Mouse (Mus musculus): ENCODE data around the gene Igf2bp3.

Gene Igf2bp3

GRCm38 (mm10) chr6:49057053-49058021 is 157.4 kb downstream of the Igf2bp3 start:
- peak; percentile 38 for DNase-seq

GRCm38 (mm10) chr6:49056009-49056408 is 158.7 kb downstream of the Igf2bp3 start:
- no peak for DNase-seq

DNA sequence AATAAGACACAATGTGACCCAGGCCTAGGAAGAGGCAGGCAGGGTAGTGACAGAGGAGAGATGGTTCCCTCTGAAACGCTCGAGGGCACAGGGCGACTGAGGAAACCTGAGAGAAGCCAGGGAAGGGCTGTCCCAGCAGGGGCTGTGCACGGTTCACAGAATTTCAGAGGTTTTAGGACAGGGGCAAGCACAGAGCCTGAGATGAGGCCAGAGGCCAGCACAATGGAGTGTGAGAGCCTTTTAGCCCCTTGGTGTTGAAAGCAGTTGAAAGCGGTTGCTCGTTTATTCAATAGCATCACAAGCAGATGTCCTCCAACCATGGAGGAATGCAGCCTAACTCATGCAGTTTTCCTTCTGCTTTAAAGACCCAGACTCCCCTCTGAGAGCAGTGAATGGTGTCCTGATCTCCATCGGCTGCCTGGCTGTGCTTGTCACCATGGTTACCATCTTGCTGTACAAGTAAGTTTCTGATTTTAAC is 159.5 kb downstream of the Igf2bp3 start:
- no peak for DNase-seq

DNA sequence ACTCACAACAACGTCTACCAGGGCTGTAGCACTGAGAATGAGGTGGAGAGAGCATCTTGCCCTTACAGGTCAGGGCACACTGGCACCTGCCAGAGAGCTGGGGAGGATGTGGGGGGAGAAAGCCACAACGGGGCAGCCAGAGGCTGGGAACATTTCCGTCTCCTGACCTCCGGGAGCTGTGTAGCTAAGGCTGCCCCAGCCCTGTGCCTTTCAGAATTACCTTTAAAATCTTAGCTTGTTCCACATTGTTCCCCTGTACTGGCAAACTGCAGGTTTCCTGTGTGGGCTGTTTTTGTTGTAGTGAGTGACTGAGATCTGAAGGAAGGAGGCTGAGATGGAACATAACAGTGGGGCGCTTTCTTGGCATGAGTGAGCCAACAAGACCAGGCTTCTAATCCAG is 162.6 kb downstream of the Igf2bp3 start:
- no peak for DNase-seq

- no peak for DNase-seq
Measured at GRCm38 (mm10) chr6:49050677-49051410, 163.9 kb downstream of the Igf2bp3 start.

GRCm38 (mm10) chr6:49048395-49048794 is 166.4 kb downstream of the Igf2bp3 start:
- DNase-seq = no peak

DNA sequence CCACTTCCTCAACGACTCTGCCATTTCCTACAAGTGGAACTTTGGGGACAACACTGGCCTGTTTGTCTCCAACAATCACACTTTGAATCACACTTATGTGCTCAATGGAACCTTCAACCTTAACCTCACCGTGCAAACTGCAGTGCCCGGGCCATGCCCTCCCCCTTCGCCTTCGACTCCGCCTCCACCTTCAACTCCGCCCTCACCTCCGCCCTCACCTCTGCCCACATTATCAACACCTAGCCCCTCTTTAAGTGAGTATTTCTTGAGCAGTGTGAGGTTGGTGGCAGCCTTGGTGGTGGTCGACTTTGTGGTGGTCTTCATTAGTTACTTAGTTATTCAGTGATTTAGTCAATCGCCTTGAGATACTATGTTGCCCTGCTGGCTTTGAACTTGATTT is 166.9 kb downstream of the Igf2bp3 start:
- DNase-seq = no peak

DNA sequence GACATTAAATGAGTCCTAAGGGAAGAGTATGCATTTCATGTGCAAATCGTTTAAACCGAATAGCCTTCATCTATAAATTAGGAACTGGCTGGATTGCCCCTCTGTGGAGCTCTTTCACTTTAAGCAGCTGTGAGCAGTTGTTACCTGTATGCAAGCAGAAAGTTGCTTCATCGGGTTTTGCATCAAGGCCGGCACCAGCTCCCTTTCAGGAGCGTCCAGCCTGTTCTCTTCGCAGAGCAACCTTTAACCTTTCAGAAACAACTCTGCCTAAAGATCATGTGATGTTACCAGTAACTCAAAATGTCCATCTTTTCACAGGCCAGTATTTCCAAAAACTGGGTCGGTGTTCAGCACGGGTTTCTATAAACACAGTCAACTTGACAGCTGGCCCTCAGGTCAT is 167.8 kb downstream of the Igf2bp3 start:
- DNase-seq = no peak

DNA sequence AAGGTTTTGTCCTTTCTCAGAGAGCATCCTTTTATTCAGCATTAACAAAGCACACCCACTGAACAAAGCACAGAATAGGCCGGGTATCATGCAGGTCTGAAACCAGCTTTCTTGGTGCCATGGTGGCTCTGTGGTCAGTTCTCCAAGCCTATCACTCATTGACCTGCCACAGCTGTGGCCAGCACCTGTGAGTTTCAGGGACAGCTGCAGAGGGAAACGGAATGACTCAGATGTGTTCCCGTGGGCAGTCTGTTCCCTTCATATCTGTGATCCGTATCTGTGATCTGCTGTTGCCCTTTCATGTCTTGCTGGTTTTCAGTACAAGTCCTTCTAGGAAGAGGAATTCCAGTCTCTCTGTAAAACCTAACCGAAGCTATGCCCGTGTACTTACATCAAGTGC is 168.3 kb downstream of the Igf2bp3 start:
- no peak for DNase-seq

DNA sequence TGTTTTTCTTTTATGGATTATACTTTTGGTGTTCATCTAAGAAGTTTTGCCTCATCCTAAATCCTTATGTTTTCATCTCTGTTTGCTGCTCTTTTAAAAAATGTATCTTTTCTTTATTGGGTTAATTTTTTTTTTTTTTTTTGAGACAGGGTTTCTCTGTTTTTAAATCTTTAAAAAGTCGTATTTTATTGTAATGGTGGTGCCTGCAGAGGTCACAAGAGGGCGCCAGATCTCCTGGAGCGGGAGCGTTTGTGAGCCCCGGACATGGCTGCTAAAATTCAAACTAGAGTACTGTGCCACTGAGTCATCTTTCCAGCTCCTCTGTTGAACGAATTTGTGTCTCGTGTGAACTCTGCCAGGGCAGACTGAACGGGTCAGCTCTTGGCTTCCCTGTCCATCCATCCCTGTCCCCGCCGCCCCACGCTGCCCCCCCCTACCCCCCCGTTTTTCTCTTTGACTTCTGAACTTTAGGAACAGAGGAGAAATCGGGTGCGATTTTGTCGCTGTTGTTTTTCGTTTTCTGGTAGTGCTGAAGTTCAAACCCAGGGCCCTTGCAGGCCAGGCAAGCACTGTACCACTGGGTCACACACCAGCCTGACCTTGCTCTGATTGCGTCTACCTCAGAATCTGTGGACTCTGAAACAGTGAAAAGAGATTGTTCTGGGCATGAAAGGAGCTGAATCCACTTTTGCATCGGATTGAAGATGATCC is 175.1 kb downstream of the Igf2bp3 start:
- DNase-seq = peak; percentile 12

DNA sequence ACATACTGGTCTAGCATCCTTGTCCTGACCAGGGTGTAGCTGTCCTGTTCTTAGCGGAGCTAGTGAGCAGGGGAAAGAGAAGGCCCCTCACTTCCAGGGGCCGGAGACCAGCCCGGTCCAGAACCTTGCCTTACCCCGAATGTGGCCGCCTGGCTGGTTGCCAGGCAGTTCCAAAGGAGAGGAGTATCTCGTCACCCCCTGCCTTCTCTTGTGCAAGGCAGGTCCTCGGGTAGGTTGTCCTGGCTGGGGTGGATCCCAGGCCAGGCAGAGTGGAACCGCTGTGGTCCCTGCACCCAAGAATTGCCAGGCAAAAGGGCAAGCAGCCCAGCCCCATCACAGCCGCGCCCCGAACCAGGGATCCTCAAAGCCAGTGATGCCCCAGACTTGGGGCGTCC is 177.5 kb downstream of the Igf2bp3 start:
- DNase-seq = no peak

DNA sequence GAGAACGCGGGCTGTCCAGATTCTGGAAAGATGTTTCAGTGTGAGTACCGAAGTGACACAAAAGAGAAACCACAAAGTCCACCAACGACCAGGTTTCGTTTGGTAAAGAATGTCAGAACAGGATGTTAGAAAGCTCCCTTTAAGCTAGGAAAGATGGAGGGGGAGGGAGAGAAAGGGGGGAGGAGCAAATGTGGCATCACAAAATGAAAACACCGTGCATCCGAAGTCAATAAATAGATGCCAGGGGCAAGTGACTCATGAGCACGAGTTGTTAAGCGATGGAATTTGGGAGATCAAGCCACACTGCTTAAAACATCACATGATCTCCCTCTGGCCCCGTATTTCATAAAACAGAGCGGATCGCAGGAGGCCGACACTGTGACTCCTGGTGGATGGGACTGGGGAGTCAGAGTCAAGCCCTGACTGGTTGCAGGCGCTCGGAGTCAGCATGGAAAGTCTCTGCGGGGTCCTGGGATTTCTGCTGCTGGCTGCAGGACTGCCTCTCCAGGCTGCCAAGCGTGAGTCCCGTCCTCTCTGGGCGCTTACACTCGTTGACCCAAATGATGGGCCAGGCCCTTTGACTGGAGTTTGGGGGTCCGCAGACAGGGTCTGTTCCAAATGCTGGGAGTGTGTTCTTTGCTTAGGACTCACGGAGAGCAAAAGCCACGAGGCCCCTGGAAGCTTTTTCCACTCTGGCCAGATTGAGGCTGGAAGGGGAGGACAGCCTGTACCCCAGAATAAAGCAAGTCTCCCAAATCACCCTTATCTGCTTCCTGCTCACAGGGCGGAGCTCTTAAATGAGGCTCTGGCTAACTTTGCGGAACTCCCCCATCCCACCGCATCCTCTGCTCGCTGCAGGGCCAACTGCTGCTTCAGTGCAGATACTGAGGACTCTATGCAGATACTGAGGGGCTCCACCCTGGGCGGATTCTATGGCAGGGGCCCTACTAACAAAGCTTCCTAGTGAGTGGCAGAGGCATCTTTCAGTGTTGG is 178.2 kb downstream of the Igf2bp3 start, which contains the start of gene Gpnmb:
Gene Gpnmb, plus strand, starts transcription at position 272 of the 993 bp plus-strand sequence.
- no peak for DNase-seq

Measured in kidney, adult 11 months (tissue).